Mouse (Mus musculus): ENCODE results near the gene Dnm3. TPM values are rescaled to one million over a fixed set of nuclear protein-coding genes. Genes with fewer than 3 reads are reported as not detected.
A peak's percentile ranks its signal among the peaks of the same experiment; 100 is the strongest.

The Dnm3 gene
- polyA plus RNA-seq, 1 experiment from 2014 or later: 7.5 TPM

GRCm38 (mm10) chr1:162039011-162039595 lies 438.7 kb downstream of the Dnm3 start:
- 78% methylated on average over 9 of the region's 9 CpGs for WGBS
- Histone ChIP-seq H3K4me1 (replicated peaks) (peaks cover 42% of the 10 kb centered on the region), H3K36me3 (no peaks in the 10 kb centered on the region), H3K9me3 (no peaks in the 10 kb centered on the region), H3K27ac (peak overlapping the region; percentile 24; the same call in 1 of the 2 replicates), H3K27me3 (ENCODE audit: insufficient read depth, poor library complexity, severe bottlenecking) (no peaks in the 10 kb centered on the region), H3K4me3 (no peak overlapping the region)
- DNase-seq (ENCODE audit: low spot score): no peak

- WGBS: 78% methylated on average over 5 of the region's 5 CpGs
- H3K27ac ChIP-seq: no peak overlapping the region
- H3K4me3 ChIP-seq: no peak overlapping the region
- H3K9me3 ChIP-seq: no peaks in the 10 kb centered on the region
- peaks cover 35% of the 10 kb centered on the region for H3K4me1 ChIP-seq (replicated peaks)
- no peaks in the 10 kb centered on the region for H3K36me3 ChIP-seq
- no peaks in the 10 kb centered on the region for H3K27me3 ChIP-seq (ENCODE audit: insufficient read depth, poor library complexity, severe bottlenecking)
- no peak for DNase-seq (ENCODE audit: low spot score)
Measured at GRCm38 (mm10) chr1:162038431-162038830, 439.4 kb downstream of the Dnm3 start.

- H3K4me3 ChIP-seq: no peak overlapping the region
- WGBS: 59% methylated on average over 10 of the region's 10 CpGs
- peaks cover 33% of the 10 kb centered on the region for H3K4me1 ChIP-seq (replicated peaks)
- H3K9me3 ChIP-seq: 0 out of 2 replicates have a peak, but pooled peaks cover 2% of the 10 kb centered on the region
- no peaks in the 10 kb centered on the region for H3K36me3 ChIP-seq
- peak overlapping the region; percentile 50; the same call in 1 of the 2 replicates for H3K27ac ChIP-seq
- H3K27me3 ChIP-seq (ENCODE audit: insufficient read depth, poor library complexity, severe bottlenecking): no peaks in the 10 kb centered on the region
- DNase-seq (ENCODE audit: low spot score): no peak
Measured at GRCm38 (mm10) chr1:162037968-162038421, 439.8 kb downstream of the Dnm3 start.

- H3K27ac ChIP-seq: no peak overlapping the region
- no peak for DNase-seq (ENCODE audit: low spot score)
- H3K4me3 ChIP-seq: no peak overlapping the region
- peaks cover 33% of the 10 kb centered on the region for H3K4me1 ChIP-seq (replicated peaks)
- H3K36me3 ChIP-seq: no peaks in the 10 kb centered on the region
- 81% methylated on average over 6 of the region's 6 CpGs for WGBS
- no peaks in the 10 kb centered on the region for H3K27me3 ChIP-seq (ENCODE audit: insufficient read depth, poor library complexity, severe bottlenecking)
- H3K9me3 ChIP-seq: 0 out of 2 replicates have a peak, but pooled peaks cover 3% of the 10 kb centered on the region
Measured at GRCm38 (mm10) chr1:162037185-162037765, 440.6 kb downstream of the Dnm3 start.

GRCm38 (mm10) chr1:162036461-162036835 lies 441.4 kb downstream of the Dnm3 start:
- 37% methylated on average over 5 of the region's 5 CpGs for WGBS
- Histone ChIP-seq H3K9me3 (0 out of 2 replicates have a peak, but pooled peaks cover 3% of the 10 kb centered on the region), H3K27ac (peak overlapping the region; percentile 69), H3K27me3 (ENCODE audit: insufficient read depth, poor library complexity, severe bottlenecking) (no peaks in the 10 kb centered on the region), H3K4me1 (replicated peaks) (peaks cover 33% of the 10 kb centered on the region), H3K36me3 (no peaks in the 10 kb centered on the region), H3K4me3 (no peak overlapping the region)
- DNase-seq (ENCODE audit: low spot score): peak; percentile 35

GRCm38 (mm10) chr1:162035800-162036460 lies 441.9 kb downstream of the Dnm3 start:
- peaks cover 33% of the 10 kb centered on the region for H3K4me1 ChIP-seq (replicated peaks)
- DNase-seq (ENCODE audit: low spot score): no peak
- peak overlapping the region; percentile 69; the same call in 1 of the 2 replicates for H3K27ac ChIP-seq
- H3K27me3 ChIP-seq (ENCODE audit: insufficient read depth, poor library complexity, severe bottlenecking): no peaks in the 10 kb centered on the region
- H3K36me3 ChIP-seq: no peaks in the 10 kb centered on the region
- H3K4me3 ChIP-seq: no peak overlapping the region
- WGBS: 86% methylated on average over 6 of the region's 6 CpGs
- 0 out of 2 replicates have a peak, but pooled peaks cover 3% of the 10 kb centered on the region for H3K9me3 ChIP-seq

- H3K9me3 ChIP-seq: no peaks in the 10 kb centered on the region
- no peak overlapping the region for H3K4me3 ChIP-seq
- no peaks in the 10 kb centered on the region for H3K36me3 ChIP-seq
- no peak for DNase-seq (ENCODE audit: low spot score)
- H3K27me3 ChIP-seq (ENCODE audit: insufficient read depth, poor library complexity, severe bottlenecking): no peaks in the 10 kb centered on the region
- H3K4me1 ChIP-seq (replicated peaks): peaks cover 25% of the 10 kb centered on the region
- H3K27ac ChIP-seq: peak overlapping the region; percentile 62; the same call in 1 of the 2 replicates
- 59% methylated on average over 8 of the region's 8 CpGs for WGBS
Measured at GRCm38 (mm10) chr1:162023681-162024270, 454.1 kb downstream of the Dnm3 start.

GRCm38 (mm10) chr1:162020766-162021165 lies 457.1 kb downstream of the Dnm3 start:
- Histone ChIP-seq H3K4me1 (replicated peaks) (peaks cover 26% of the 10 kb centered on the region), H3K9me3 (no peaks in the 10 kb centered on the region), H3K27me3 (ENCODE audit: insufficient read depth, poor library complexity, severe bottlenecking) (no peaks in the 10 kb centered on the region), H3K4me3 (no peak overlapping the region), H3K27ac (peak overlapping the region; percentile 69; the same call in 1 of the 2 replicates), H3K36me3 (no peaks in the 10 kb centered on the region)
- DNase-seq (ENCODE audit: low spot score): no peak
- WGBS: 80% methylated on average over 4 of the region's 4 CpGs

GRCm38 (mm10) chr1:162020303-162020731 lies 457.5 kb downstream of the Dnm3 start:
- Histone ChIP-seq H3K4me1 (replicated peaks) (peaks cover 31% of the 10 kb centered on the region), H3K36me3 (no peaks in the 10 kb centered on the region), H3K4me3 (no peak overlapping the region), H3K9me3 (no peaks in the 10 kb centered on the region), H3K27ac (peak overlapping the region; percentile 69; the same call in 1 of the 2 replicates), H3K27me3 (ENCODE audit: insufficient read depth, poor library complexity, severe bottlenecking) (no peaks in the 10 kb centered on the region)
- 76% methylated on average over 7 of the region's 7 CpGs for WGBS
- no peak for DNase-seq (ENCODE audit: low spot score)

- Histone ChIP-seq H3K36me3 (no peaks in the 10 kb centered on the region), H3K9me3 (no peaks in the 10 kb centered on the region), H3K4me3 (no peak overlapping the region), H3K27ac (peak overlapping the region; percentile 70; the same call in 1 of the 2 replicates), H3K27me3 (ENCODE audit: insufficient read depth, poor library complexity, severe bottlenecking) (no peaks in the 10 kb centered on the region), H3K4me1 (replicated peaks) (peaks cover 26% of the 10 kb centered on the region)
- WGBS: 83% methylated on average over 6 of the region's 6 CpGs
- no peak for DNase-seq (ENCODE audit: low spot score)
Measured at GRCm38 (mm10) chr1:162018601-162018977, 459.2 kb downstream of the Dnm3 start.

GRCm38 (mm10) chr1:162017975-162018600 lies 459.7 kb downstream of the Dnm3 start:
- peak overlapping the region; percentile 70 for H3K27ac ChIP-seq
- H3K4me1 ChIP-seq (replicated peaks): peaks cover 28% of the 10 kb centered on the region

GRCm38 (mm10) chr1:162016982-162017381 lies 460.9 kb downstream of the Dnm3 start:
- Histone ChIP-seq H3K4me3 (no peak overlapping the region), H3K27ac (peak overlapping the region; percentile 75), H3K36me3 (no peaks in the 10 kb centered on the region), H3K27me3 (ENCODE audit: insufficient read depth, poor library complexity, severe bottlenecking) (no peaks in the 10 kb centered on the region), H3K9me3 (no peaks in the 10 kb centered on the region), H3K4me1 (replicated peaks) (peaks cover 28% of the 10 kb centered on the region)
- 59% methylated on average over 7 of the region's 7 CpGs for WGBS
- peak; percentile 36 for DNase-seq (ENCODE audit: low spot score)

More at GRCm38 (mm10) chr1:162017975-162018600, 459.7 kb downstream of the Dnm3 start:
- H3K36me3 ChIP-seq: no peaks in the 10 kb centered on the region
- WGBS: 76% methylated on average over 13 of the region's 13 CpGs
- DNase-seq (ENCODE audit: low spot score): no peak
- H3K9me3 ChIP-seq: no peaks in the 10 kb centered on the region
- no peak overlapping the region for H3K4me3 ChIP-seq
- H3K27me3 ChIP-seq (ENCODE audit: insufficient read depth, poor library complexity, severe bottlenecking): no peaks in the 10 kb centered on the region

Measured in hindbrain, embryonic 10.5 days (tissue).